Mouse (Mus musculus): ENCODE data around the gene Mid1.

GRCm38 (mm10) chrX:169827720-169828119 is 142.7 kb downstream of the Mid1 start:
- no peak for TF ChIP-seq CTCF (IDR thresholded peaks at IDR 0.05; ENCODE audit: control insufficient read depth, insufficient read depth, insufficient read length)
- TF ChIP-seq CEBPB (IDR thresholded peaks at IDR 0.05; ENCODE audit: low read depth): no peak
- TF ChIP-seq MYOD1 (IDR thresholded peaks at IDR 0.05; ENCODE audit: control insufficient read depth, insufficient read length, low read depth): no peak
- no peak for TF ChIP-seq MYOG (IDR thresholded peaks at IDR 0.05; ENCODE audit: control insufficient read depth, extremely low read depth, insufficient read length)
- no peak for TF ChIP-seq MAX (IDR thresholded peaks at IDR 0.05)
- TF ChIP-seq USF1 (IDR thresholded peaks at IDR 0.05; ENCODE audit: low read depth): no peak

Measured in C2C12 (cell line).